Mouse (Mus musculus) E14TG2a.4 (cell line): ENCODE measurements around the gene Ntm.

Source experiments
- CTCF ChIP-seq: conservative IDR thresholded peaks from 2 replicates; pipeline ENCODE4 v1.5.1; 2014; ENCODE audit warnings: low read length
- NANOG ChIP-seq: IDR thresholded peaks from 2 replicates; pipeline ENCODE4 v1.6.1; 2014; ENCODE audit warnings: borderline replicate concordance, low read length, mixed read lengths
- POU5F1 ChIP-seq: IDR thresholded peaks from 2 replicates; pipeline ENCODE4 v1.6.1; 2014; ENCODE audit warnings: low read length, borderline replicate concordance

GRCm38 (mm10) chr9:29058811-29059210 lies 904.1 kb downstream of the Ntm start:
- TF ChIP-seq CTCF (no peak), NANOG (no peak), POU5F1 (no peak)
